Comparison of ENCODE assay signal across 14 mouse cellular contexts in genomic region chr10:128929638-128930378, GRCm38 (mm10). TPM values are rescaled to one million over a fixed set of nuclear protein-coding genes. Genes with fewer than 3 reads are reported as not detected.
A peak's percentile ranks its signal among the peaks of the same experiment; 100 is the strongest.
DNase-seq lines count a peak whose midpoint lies in the region; ATAC-seq lines count a peak whose summit lies in the region.
"Had no signal": no experiment of that assay in that cellular context is flagged by ENCODE, and none has a peak within 500 bp of the region (broad histone marks: within the 10 kb centered on the region; RNA-seq: fewer than 3 reads in every experiment).

No protein-coding gene starts in this region.

- no peaks in the 10 kb centered on the region for H3K9me3 ChIP-seq in heart, embryonic 10.5 days
- no peaks in the 10 kb centered on the region for H3K9me3 ChIP-seq in neural tube, embryonic 14.5 days (ENCODE audit: control insufficient read depth, low read length)
- H3K9me3 ChIP-seq in neural tube, embryonic 15.5 days (replicated peaks), result no peaks in the 10 kb centered on the region

- peaks cover 62% of the 10 kb centered on the region for H3K27me3 ChIP-seq in heart, embryonic 10.5 days (ENCODE audit: insufficient read depth, poor library complexity, severe bottlenecking)
- H3K27me3 ChIP-seq in neural tube, embryonic 14.5 days (ENCODE audit: control insufficient read depth, insufficient read depth, low read length), result peaks cover 17% of the 10 kb centered on the region
- H3K27me3 ChIP-seq in neural tube, embryonic 15.5 days (replicated peaks), result peaks cover 41% of the 10 kb centered on the region

- H3K9ac ChIP-seq in neural tube, embryonic 14.5 days (replicated peaks; ENCODE audit: low read depth, low read length), result no peak overlapping the region
- H3K9ac ChIP-seq in neural tube, embryonic 15.5 days (replicated peaks), result no peak overlapping the region

- ATAC-seq in neural tube, embryonic 14.5 days (ENCODE audit: low read depth), result peak; percentile 47; the same call in 1 of the 2 replicates
- no peak for ATAC-seq in neural tube, embryonic 15.5 days (ENCODE audit: low FRiP score)

- H3K4me1 ChIP-seq in heart, embryonic 10.5 days, result peaks cover 17% of the 10 kb centered on the region
- H3K4me1 ChIP-seq in neural tube, embryonic 14.5 days (ENCODE audit: control insufficient read depth, insufficient read depth, low read length), result no peaks in the 10 kb centered on the region
- H3K4me1 ChIP-seq in neural tube, embryonic 15.5 days, result peaks cover 19% of the 10 kb centered on the region

- H3K27ac ChIP-seq in heart, embryonic 10.5 days, result no peak overlapping the region
- no peak overlapping the region for H3K27ac ChIP-seq in neural tube, embryonic 14.5 days (ENCODE audit: low read depth, low read length)
- no peak overlapping the region for H3K27ac ChIP-seq in neural tube, embryonic 15.5 days (replicated peaks)

- DNase-seq in adrenal gland, postnatal 14 days, result peak; percentile 47
- DNase-seq in adrenal gland, adult (ENCODE audit: inconsistent age in 2 of 2, low spot score in 1 of 2), result no peak
- DNase-seq in heart, postnatal 10 days, result peak; percentile 26 to 44
- no peak for DNase-seq in heart, embryonic 10.5 days (ENCODE audit: low spot score)
- DNase-seq in lung, postnatal 25 days (ENCODE audit: low spot score), result peak; percentile 86
- DNase-seq in urinary bladder, adult 18-20 months (ENCODE audit: low spot score in 2 of 2), result no peak
- DNase-seq: thymus, adult 18-20 months had no signal

- H3K36me3 ChIP-seq in heart, embryonic 10.5 days, result no peaks in the 10 kb centered on the region
- no peaks in the 10 kb centered on the region for H3K36me3 ChIP-seq in neural tube, embryonic 14.5 days (ENCODE audit: control insufficient read depth, insufficient read depth, low read length)
- no peaks in the 10 kb centered on the region for H3K36me3 ChIP-seq in neural tube, embryonic 15.5 days

- WGBS in heart, embryonic 10.5 days, result 66% methylated on average over 7 of the region's 7 CpGs
- 63% methylated on average over 7 of the region's 7 CpGs for WGBS in neural tube, embryonic 14.5 days
- 60% methylated on average over 7 of the region's 7 CpGs for WGBS in neural tube, embryonic 15.5 days

- H3K4me3 ChIP-seq in heart, embryonic 10.5 days, result no peak overlapping the region
- H3K4me3 ChIP-seq in neural tube, embryonic 14.5 days (ENCODE audit: low read depth, low read length), result no peak overlapping the region
- H3K4me3 ChIP-seq in neural tube, embryonic 15.5 days (replicated peaks), result no peak overlapping the region

- H3K4me2 ChIP-seq in neural tube, embryonic 14.5 days (ENCODE audit: low read depth, low read length), result no peak overlapping the region
- H3K4me2 ChIP-seq in neural tube, embryonic 15.5 days, result no peak overlapping the region

- intact Hi-C loops in heart, postnatal 10 days (cut with DNase I), result no loop called here

RNA-seq across cellular contexts. Expression of gene Itga7, which starts 3.8 kb away (rescaled TPM):
- 18.7 and 19.0 TPM in 2 replicates for total RNA-seq in adrenal gland, postnatal 14 days (2021)
- total RNA-seq in heart, postnatal 10 days (2021), result 100 to 1,000 TPM; 125 to 136 TPM
- polyA plus RNA-seq in heart, embryonic 10.5 days (2016; fragmentation: Nextera tagmentation; extraction: Ambion mirVana), result 1.1 and 1.3 TPM in 2 replicates
- 3.3 and 10.3 TPM in 2 replicates for polyA plus RNA-seq in neural tube, embryonic 14.5 days (2014; fragmentation: Nextera tagmentation; extraction: Ambion mirVana)
- polyA plus RNA-seq in neural tube, embryonic 15.5 days (2015; fragmentation: Nextera tagmentation; extraction: Ambion mirVana), result 7.2 and 8.8 TPM in 2 replicates
- total RNA-seq: common myeloid progenitor, adult 5-6 weeks had no signal

RNA-seq across cellular contexts. Expression of gene Bloc1s1, which starts 6.0 kb away (rescaled TPM):
- total RNA-seq in adrenal gland, postnatal 14 days (2021), result 220 TPM in 2 replicates
- total RNA-seq in heart, postnatal 10 days (2021), result 100 to 1,000 TPM; 188 to 198 TPM
- 182 and 194 TPM in 2 replicates for polyA plus RNA-seq in heart, embryonic 10.5 days (2016; fragmentation: Nextera tagmentation; extraction: Ambion mirVana)
- polyA plus RNA-seq in neural tube, embryonic 14.5 days (2014; fragmentation: Nextera tagmentation; extraction: Ambion mirVana), result 258 and 280 TPM in 2 replicates
- polyA plus RNA-seq in neural tube, embryonic 15.5 days (2015; fragmentation: Nextera tagmentation; extraction: Ambion mirVana), result 248 and 265 TPM in 2 replicates

RNA-seq across cellular contexts. Expression of gene Rdh5, which starts 7.1 kb away (rescaled TPM):
- total RNA-seq in adrenal gland, postnatal 14 days (2021), result 10.9 and 15.5 TPM in 2 replicates
- total RNA-seq in heart, postnatal 10 days (2021), result 1 to 10 TPM; 5.9 to 9.7 TPM
- polyA plus RNA-seq in heart, embryonic 10.5 days (2016; fragmentation: Nextera tagmentation; extraction: Ambion mirVana), result 8.8 and 9.9 TPM in 2 replicates
- 18.4 and 19.7 TPM in 2 replicates for polyA plus RNA-seq in neural tube, embryonic 14.5 days (2014; fragmentation: Nextera tagmentation; extraction: Ambion mirVana)
- polyA plus RNA-seq in neural tube, embryonic 15.5 days (2015; fragmentation: Nextera tagmentation; extraction: Ambion mirVana), result 15.7 and 19.8 TPM in 2 replicates

RNA-seq across cellular contexts. Expression of gene Cd63, which starts 29.0 kb away (rescaled TPM):
- total RNA-seq in adrenal gland, postnatal 14 days (2021), result 217 and 234 TPM in 2 replicates
- 100 to 1,000 TPM; 203 to 239 TPM for total RNA-seq in heart, postnatal 10 days (2021)
- 313 and 322 TPM in 2 replicates for polyA plus RNA-seq in heart, embryonic 10.5 days (2016; fragmentation: Nextera tagmentation; extraction: Ambion mirVana)
- polyA plus RNA-seq in neural tube, embryonic 14.5 days (2014; fragmentation: Nextera tagmentation; extraction: Ambion mirVana), result 146 and 210 TPM in 2 replicates
- polyA plus RNA-seq in neural tube, embryonic 15.5 days (2015; fragmentation: Nextera tagmentation; extraction: Ambion mirVana), result 254 and 295 TPM in 2 replicates

RNA-seq across cellular contexts. Expression of gene Mettl7b, which starts 31.0 kb away (rescaled TPM):
- total RNA-seq in adrenal gland, postnatal 14 days (2021), result 0.83 and 37.1 TPM in 2 replicates
- total RNA-seq in heart, postnatal 10 days (2021), result not detected
- polyA plus RNA-seq in heart, embryonic 10.5 days (2016; fragmentation: Nextera tagmentation; extraction: Ambion mirVana), result not detected in 2 replicates
- not detected in 2 replicates for polyA plus RNA-seq in neural tube, embryonic 14.5 days (2014; fragmentation: Nextera tagmentation; extraction: Ambion mirVana)
- polyA plus RNA-seq in neural tube, embryonic 15.5 days (2015; fragmentation: Nextera tagmentation; extraction: Ambion mirVana), result 0.19 TPM in 1 of 2 replicates, not detected in the other
- total RNA-seq: common myeloid progenitor, adult 5-6 weeks; layer of hippocampus, postnatal 14 days; monocyte, adult 5-6 weeks had no signal
- polyA plus RNA-seq: limb, embryonic 11.5 days; spleen, adult 2 months had no signal

Comparison
In these comparisons a context has a peak if more than half of its experiments do, and no peak if none do; other contexts are left out.
1. DNase-seq: peak in adrenal gland, postnatal 14 days (single experiment), heart, postnatal 10 days (2 of 2) and lung, postnatal 25 days (single experiment); none in adrenal gland, adult (0 of 2), heart, embryonic 10.5 days (single experiment) and urinary bladder, adult 18-20 months (0 of 2).